Mouse (Mus musculus) bone marrow macrophage, adult 2 months (primary cell): ENCODE data around the gene Acot8.

Experiments used
- CTCF ChIP-seq: IDR thresholded peaks from 2 replicates; pipeline ENCODE4 v1.5.1; 2012; ENCODE audit warnings: low read depth, mild to moderate bottlenecking, low read length, moderate library complexity
- POLR2A ChIP-seq: IDR thresholded peaks from 2 replicates; pipeline ENCODE4 v1.6.1; 2012; ENCODE audit warnings: mild to moderate bottlenecking, low read depth, low read length, borderline replicate concordance

DNA sequence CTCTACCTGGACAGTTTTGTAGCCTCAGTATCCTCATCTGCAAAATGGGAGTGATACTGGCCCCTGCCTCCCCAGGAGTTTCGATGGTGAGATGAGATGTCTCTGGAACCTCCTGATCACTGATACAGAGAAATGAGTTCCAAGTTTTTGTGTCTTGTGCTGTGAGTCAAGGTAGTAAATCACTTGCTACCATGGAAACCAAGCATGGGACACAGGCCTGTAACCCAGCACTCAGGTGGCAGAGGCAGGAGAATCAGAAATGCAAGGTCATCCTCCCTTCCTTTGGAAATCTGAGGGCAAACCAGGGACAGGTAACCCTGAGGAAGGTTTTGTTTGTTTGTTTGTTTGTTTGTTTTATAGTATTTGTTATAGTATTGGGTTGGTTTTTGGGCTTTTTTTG lies 24.4 kb upstream of the Acot8 start:
- TF ChIP-seq POLR2A: no peak
- no peak for TF ChIP-seq CTCF
